Comparison of ENCODE assay signal across 9 mouse cellular contexts in genomic region chr14:108913714-108914263, GRCm38 (mm10). TPM values are rescaled to one million over a fixed set of nuclear protein-coding genes. Genes with fewer than 3 reads are reported as not detected.
DNase-seq lines count a peak whose midpoint lies in the region; ATAC-seq and TF ChIP-seq lines count a peak whose summit lies in the region.
"Had no signal": no experiment of that assay in that cellular context is flagged by ENCODE, and none has a peak within 500 bp of the region (broad histone marks: within the 10 kb centered on the region; RNA-seq: fewer than 3 reads in every experiment).

Slitrk1 (minus strand) TSS chr14:108914158.

- H3K9ac ChIP-seq in lung, postnatal 0 days (replicated peaks; ENCODE audit: low read depth): no peak within 1 kb of the TSS
- H3K9ac ChIP-seq in embryonic facial prominence, embryonic 13.5 days: no peak within 1 kb of the TSS; the same call in 1 of the 2 replicates
- H3K9ac ChIP-seq: liver, embryonic 14.5 days had no signal

- no peaks in the 10 kb centered on the region for H3K9me3 ChIP-seq in lung, postnatal 0 days (ENCODE audit: low read length)
- H3K9me3 ChIP-seq in embryonic facial prominence, embryonic 13.5 days: no peaks in the 10 kb centered on the region

- no peak within 1 kb of the TSS for H3K27ac ChIP-seq in lung, postnatal 0 days (ENCODE audit: low read length)
- H3K27ac ChIP-seq in embryonic facial prominence, embryonic 13.5 days: no peak within 1 kb of the TSS
- H3K27ac ChIP-seq: liver, embryonic 14.5 days had no signal

- peaks cover 6% of the 10 kb centered on the region; the same call in 1 of the 2 replicates for H3K4me1 ChIP-seq in lung, postnatal 0 days (ENCODE audit: insufficient read depth, low read depth, low read length)
- peaks cover 40% of the 10 kb centered on the region for H3K4me1 ChIP-seq in embryonic facial prominence, embryonic 13.5 days

- no peak for TF ChIP-seq EP300 in lung, postnatal 0 days (IDR thresholded peaks at IDR 0.05)

- no peak for ATAC-seq in lung, postnatal 0 days
- no peak for ATAC-seq in embryonic facial prominence, embryonic 13.5 days (ENCODE audit: insufficient number of reproducible peaks, insufficient read depth, low FRiP score, low TSS enrichment, low read depth)

- peak within 1 kb of the TSS; percentile 38 for H3K4me2 ChIP-seq in lung, postnatal 0 days (replicated peaks; ENCODE audit: low read depth, low read length)
- peak within 1 kb of the TSS; percentile 72 for H3K4me2 ChIP-seq in embryonic facial prominence, embryonic 13.5 days

- 0 out of 2 replicates have a peak, but pooled peaks cover 14% of the 10 kb centered on the region for H3K27me3 ChIP-seq in lung, postnatal 0 days (replicated peaks; ENCODE audit: insufficient read depth, low read length)
- peaks cover 54% of the 10 kb centered on the region for H3K27me3 ChIP-seq in embryonic facial prominence, embryonic 13.5 days

- peak; percentile 27 for DNase-seq in lung, postnatal 0 days (ENCODE audit: low spot score)
- no peak for DNase-seq in lung, postnatal 25 days (ENCODE audit: low spot score)
- DNase-seq in heart, postnatal 4 days: peak; percentile 69
- peak; percentile 77 for DNase-seq in layer of hippocampus, adult 9-11 months
- peak; percentile 30 for DNase-seq in lung, postnatal 14 days
- peak; percentile 79 to 89 for DNase-seq in right cerebral cortex, postnatal 10 days (ENCODE audit: low spot score in 2 of 2)
- DNase-seq in spleen, postnatal 36 days (ENCODE audit: low spot score in 2 of 2): no peak

- H3K36me3 ChIP-seq in lung, postnatal 0 days (ENCODE audit: insufficient read depth, low read length): no peaks in the 10 kb centered on the region
- H3K36me3 ChIP-seq in embryonic facial prominence, embryonic 13.5 days: no peaks in the 10 kb centered on the region

- WGBS in lung, postnatal 0 days: under 1% methylated on average over 24 of the region's 25 CpGs
- WGBS in embryonic facial prominence, embryonic 13.5 days: under 1% methylated on average over 23 of the region's 25 CpGs

- H3K4me3 ChIP-seq in lung, postnatal 0 days (ENCODE audit: low read depth, low read length): peak within 1 kb of the TSS; percentile 5; the same call in 1 of the 2 replicates
- peak within 1 kb of the TSS; percentile 46 for H3K4me3 ChIP-seq in embryonic facial prominence, embryonic 13.5 days

- TF ChIP-seq CTCF in lung, postnatal 0 days (IDR thresholded peaks at IDR 0.05): no peak

RNA-seq across cellular contexts. Expression of gene Slitrk1, which starts in this region (rescaled TPM):
- polyA plus RNA-seq in lung, postnatal 0 days (2015; fragmentation: Nextera tagmentation; extraction: Ambion mirVana): 0.04 TPM in 1 of 2 replicates, not detected in the other
- 1.9 and 2.1 TPM in 2 replicates for polyA plus RNA-seq in embryonic facial prominence, embryonic 13.5 days (2015; fragmentation: Nextera tagmentation; extraction: Ambion mirVana)
- not detected for total RNA-seq in heart, postnatal 4 days (2021)

Comparison
In these comparisons a context has a peak if more than half of its experiments do, and no peak if none do; other contexts are left out.
1. DNase-seq: peak in layer of hippocampus, adult 9-11 months (single experiment), lung, postnatal 14 days (single experiment) and right cerebral cortex, postnatal 10 days (2 of 2); none in lung, postnatal 25 days (single experiment) and spleen, postnatal 36 days (0 of 2).
2. Peak in DNase-seq, H3K4me3 ChIP-seq and H3K4me2 ChIP-seq in lung, postnatal 0 days; RNA of the gene not detected or under 1 TPM.
3. Peak in DNase-seq in heart, postnatal 4 days; RNA of the gene not detected or under 1 TPM.